Mouse (Mus musculus) layer of hippocampus, adult 8-10 months (tissue): ENCODE measurements around the gene Diaph3. TPM values are rescaled to one million over a fixed set of nuclear protein-coding genes. Genes with fewer than 3 reads are reported as not detected.

Experiments used
- DNase-seq, 2 experiments: peaks; one replicate each; pipeline ENCODE4 v3.0.0; 2022; ENCODE audit warnings: low spot score in 2 of 2
- microRNA-seq, 2 experiments: library from miRNA; unstranded; fragments of <30 nt; microRNA quantifications; one replicate each; pipeline ENCODE4 v1.2.0; 2022
- total RNA-seq, 4 experiments: library from RNA; stranded (reverse); gene quantifications; 2 replicates each; pipeline ENCODE4 v1.2.4; 2022

The Diaph3 gene
- total RNA-seq, 4 experiments from 2014 or later = 4.1 to 5.8 (median 4.7) TPM

GRCm38 (mm10) chr14:86662846-86663245, 478.2 kb downstream of the Diaph3 start:
- no peak for DNase-seq

DNA sequence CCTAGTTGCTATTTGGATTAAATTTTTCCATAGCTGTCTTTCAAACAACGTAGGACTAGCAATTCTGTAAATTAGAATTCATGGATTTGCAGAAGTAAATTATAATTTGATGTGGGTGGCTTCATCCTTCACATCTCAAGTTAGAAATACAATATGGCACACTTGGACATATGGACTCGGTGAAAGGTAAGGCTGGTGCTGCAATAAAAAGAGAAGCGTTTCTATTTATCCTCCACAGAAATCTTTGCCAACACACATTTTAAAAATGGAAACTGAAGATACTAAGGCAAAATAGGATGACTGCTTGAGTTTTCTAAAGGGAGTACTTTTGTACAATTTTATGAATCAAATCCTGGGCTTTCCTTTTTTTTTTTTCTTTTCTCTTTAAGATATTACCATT, 480.5 kb downstream of the Diaph3 start:
- no peak for DNase-seq

GRCm38 (mm10) chr14:86656262-86656661, 484.8 kb downstream of the Diaph3 start:
- no peak for DNase-seq

- no peak for DNase-seq
Measured at GRCm38 (mm10) chr14:86646499-86647120, 494.4 kb downstream of the Diaph3 start.

DNA sequence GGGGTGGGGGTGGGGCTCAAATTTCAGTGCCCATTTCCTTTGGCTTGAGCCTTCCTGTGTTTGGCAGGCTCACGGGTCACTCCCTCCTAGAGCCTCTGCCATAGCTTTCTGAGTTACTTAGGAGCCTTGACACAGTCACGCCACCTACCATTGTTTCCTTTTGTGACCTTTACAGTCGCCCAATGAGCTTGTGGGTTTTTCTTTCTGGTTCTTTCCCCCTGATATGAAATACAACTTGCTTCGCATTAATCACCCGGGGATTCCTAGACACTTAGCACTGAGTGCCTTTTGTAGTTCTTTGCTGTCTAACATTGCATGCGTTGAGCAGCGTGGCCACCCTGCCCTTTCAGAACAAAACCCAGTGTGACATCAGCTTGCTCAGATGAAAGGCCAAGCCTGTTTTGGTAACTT, 498.2 kb downstream of the Diaph3 start:
- no peak for DNase-seq

GRCm38 (mm10) chr14:86641839-86642238, 499.2 kb downstream of the Diaph3 start:
- DNase-seq = no peak

- no peak for DNase-seq
Measured at GRCm38 (mm10) chr14:86640086-86640485, 500.9 kb downstream of the Diaph3 start.

DNA sequence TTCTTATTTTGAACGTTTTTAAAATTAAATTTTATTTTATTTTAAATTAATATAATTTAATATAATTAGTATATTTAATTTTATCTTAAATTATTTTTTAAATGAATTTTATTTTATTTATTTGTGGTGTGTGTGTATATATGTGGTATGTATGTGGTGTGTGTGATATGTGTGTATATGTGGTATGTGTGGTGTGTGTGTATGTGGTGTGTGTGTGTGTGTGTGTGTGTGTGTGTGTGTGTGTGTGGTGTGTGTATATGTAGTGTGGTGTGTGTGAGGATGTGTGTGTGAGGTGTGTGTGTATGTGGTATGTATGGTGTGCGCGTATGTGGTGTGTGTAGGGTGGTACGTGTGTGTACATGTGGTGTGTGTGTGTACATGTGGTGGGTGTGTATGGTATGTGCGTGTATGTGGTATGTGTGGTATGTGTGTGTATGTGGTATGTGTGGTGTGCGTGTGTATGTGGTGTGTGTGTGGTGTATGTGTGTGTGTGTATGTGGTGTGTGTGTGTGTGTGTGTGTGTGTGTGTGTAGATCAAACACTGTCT, 505.4 kb downstream of the Diaph3 start:
- DNase-seq = no peak

DNA sequence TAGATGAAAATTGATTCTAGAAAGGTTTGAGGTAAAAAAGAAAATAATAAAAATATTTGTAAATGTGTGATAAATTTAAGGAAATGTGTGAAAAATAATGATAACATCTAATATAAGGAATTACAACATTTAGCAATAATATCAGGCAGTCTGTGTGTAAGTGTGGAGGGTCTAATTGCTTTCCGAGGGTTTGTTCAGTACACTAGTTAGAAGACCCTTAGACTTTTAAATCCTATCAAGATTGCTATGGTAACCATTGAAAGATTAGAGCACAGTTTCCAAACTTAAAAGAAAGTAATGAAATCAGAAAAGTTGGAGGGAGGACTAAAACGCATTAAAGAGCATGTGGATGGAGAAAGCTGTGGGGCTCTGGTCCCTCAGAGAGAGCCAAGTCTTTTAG, 506.0 kb downstream of the Diaph3 start:
- no peak for DNase-seq

DNA sequence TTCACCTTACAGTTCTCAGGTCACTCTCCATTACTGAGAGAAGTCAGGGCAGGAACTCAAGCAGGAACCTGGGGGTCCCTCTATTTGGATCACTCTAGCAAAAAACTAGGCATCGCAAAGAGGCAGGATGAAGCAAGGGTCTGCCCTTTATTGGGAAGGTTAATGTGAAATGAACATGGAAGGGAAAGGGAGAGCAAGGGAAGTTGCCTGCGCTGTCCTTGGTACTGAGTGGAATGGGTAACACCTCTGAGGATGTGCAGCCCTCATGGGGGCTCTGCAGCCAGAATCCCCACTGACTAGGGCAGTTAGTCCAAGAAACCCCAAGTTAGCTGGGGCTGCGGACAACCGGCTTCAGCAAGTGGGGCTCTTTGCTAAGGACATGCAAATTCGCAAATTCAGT, 507.2 kb downstream of the Diaph3 start:
- no peak for DNase-seq

DNA sequence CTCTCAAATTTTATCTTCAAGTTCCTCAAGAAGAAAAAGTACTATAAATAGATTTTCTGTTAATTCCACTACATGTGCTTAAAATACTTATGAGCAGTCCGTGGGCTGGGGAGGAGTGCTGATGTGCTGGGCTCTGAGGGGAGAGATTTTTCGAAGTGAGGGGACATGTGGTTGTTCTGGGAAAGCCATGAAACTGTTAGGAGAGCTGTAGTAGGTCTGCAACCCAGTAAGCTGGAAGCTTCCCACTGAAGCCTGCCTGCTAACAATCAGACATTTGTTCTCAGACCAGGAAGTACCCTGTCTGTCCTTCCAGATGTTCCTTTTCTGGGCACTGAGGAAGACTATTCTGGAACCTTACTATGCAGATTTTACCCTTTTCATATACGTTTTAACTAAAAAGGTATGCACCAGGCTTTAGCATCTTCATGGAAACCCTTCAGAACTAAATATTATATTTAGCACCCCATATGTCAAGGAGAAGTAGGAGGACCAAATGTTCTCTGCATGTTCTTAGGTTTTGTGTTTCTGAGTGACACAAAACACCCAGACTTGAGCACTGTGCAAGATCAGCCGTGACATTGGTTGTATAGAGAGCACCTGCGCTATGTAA, 516.1 kb downstream of the Diaph3 start:
- DNase-seq = no peak

GRCm38 (mm10) chr14:86619637-86620036, 521.4 kb downstream of the Diaph3 start:
- DNase-seq = no peak

Small RNA genes within 50 kb of the gene (microRNA-seq; reads per million reads assigned to microRNA genes)
- 0 reads per million in 2 experiments for gene Gm23438
